Mouse (Mus musculus) MEL (cell line): ENCODE data around the gene Gm42878. TPM values are rescaled to one million over a fixed set of nuclear protein-coding genes. Genes with fewer than 3 reads are reported as not detected.

ENCODE experiments used
- DNase-seq: peaks from one replicate; pipeline ENCODE4 v3.0.0; 2011; ENCODE audit warnings: low read depth, low spot score
- H3K27ac ChIP-seq: 2 replicates; pipeline ENCODE4 v1.5.1; 2012; ENCODE audit warnings: low read depth, mild to moderate bottlenecking, control low read depth, low read length, moderate library complexity; ENCODE audit not compliant: control insufficient read depth
- H3K27me3 ChIP-seq, 2 experiments: fragments of 150-350 bp in 1 of 2; sonication (generic) in 1 of 2; 2 replicates each; pipeline ENCODE4 v1.6.1; 2012; ENCODE audit warnings: low read length in 2 of 2, mild to moderate bottlenecking in 2 of 2, improper control_type of control experiment in 1 of 2, moderate library complexity in 1 of 2; ENCODE audit not compliant: insufficient read depth in 2 of 2, control insufficient read depth in 1 of 2
- H3K36me3 ChIP-seq, 2 experiments: 2 replicates each; pipeline ENCODE4 v1.6.1; 2012 to 2014; ENCODE audit warnings: low read length in 2 of 2, improper control_type of control experiment in 1 of 2, inconsistent platforms in 1 of 2, mild to moderate bottlenecking in 1 of 2; ENCODE audit not compliant: insufficient read depth in 2 of 2, control insufficient read depth in 1 of 2
- H3K4me1 ChIP-seq, 2 experiments: fragments of 150-350 bp in 1 of 2; sonication (generic) in 1 of 2; 2 replicates each; pipeline ENCODE4 v1.6.1; 2012; ENCODE audit warnings: low read length in 2 of 2, improper control_type of control experiment in 1 of 2, mild to moderate bottlenecking in 1 of 2; ENCODE audit not compliant: insufficient read depth in 2 of 2, control insufficient read depth in 1 of 2
- H3K4me3 ChIP-seq, 2 experiments: fragments of 150-350 bp in 1 of 2; sonication (generic) in 1 of 2; 2 replicates each; pipeline ENCODE4 v1.5.1; 2012; ENCODE audit warnings: low read depth in 2 of 2, low read length in 2 of 2, mild to moderate bottlenecking in 2 of 2, moderate library complexity in 2 of 2, control low read depth in 1 of 2, improper control_type of control experiment in 1 of 2; ENCODE audit not compliant: control insufficient read depth in 1 of 2, insufficient read depth in 1 of 2
- H3K79me2 ChIP-seq: 2 replicates; pipeline ENCODE4 v1.6.1; 2012; ENCODE audit warnings: mild to moderate bottlenecking, low read length, moderate library complexity; ENCODE audit not compliant: control insufficient read depth, poor library complexity, insufficient read depth
- H3K9ac ChIP-seq: 2 replicates; pipeline ENCODE4 v1.6.1; 2012; ENCODE audit warnings: low read depth, mild to moderate bottlenecking, control low read depth, low read length, moderate library complexity; ENCODE audit not compliant: control insufficient read depth, poor library complexity, severe bottlenecking
- H3K9me3 ChIP-seq: fragments of 150-350 bp; sonication (generic); replicated peaks from 2 replicates; pipeline ENCODE4 v1.6.1; 2012; ENCODE audit warnings: mild to moderate bottlenecking, low read length, improper control_type of control experiment, moderate library complexity; ENCODE audit not compliant: insufficient read depth
- BHLHE40 ChIP-seq: IDR thresholded peaks from 2 replicates; pipeline ENCODE4 v1.6.1; 2012; ENCODE audit warnings: low read depth, mild to moderate bottlenecking, inconsistent platforms, low read length, improper control_type of control experiment, borderline replicate concordance
- EP300 ChIP-seq, 2 experiments: IDR thresholded peaks; 2 replicates each; pipeline ENCODE4 v1.6.1; 2011; ENCODE audit warnings: improper control_type of control experiment in 2 of 2, low read length in 2 of 2, low read depth in 1 of 2, mild to moderate bottlenecking in 1 of 2
- GABPA ChIP-seq: IDR thresholded peaks from 2 replicates; pipeline ENCODE4 v1.6.1; 2012; ENCODE audit warnings: low read depth, mild to moderate bottlenecking, inconsistent platforms, low read length, improper control_type of control experiment, moderate library complexity
- HCFC1 ChIP-seq: IDR thresholded peaks from 2 replicates; pipeline ENCODE4 v1.6.1; 2012; ENCODE audit warnings: low read depth, mild to moderate bottlenecking, inconsistent platforms, low read length, improper control_type of control experiment, moderate library complexity
- KAT2A ChIP-seq: conservative IDR thresholded peaks from 2 replicates; pipeline ENCODE4 v1.6.1; 2012; ENCODE audit warnings: low read depth, low read length, improper control_type of control experiment, inconsistent platforms
- MAFK ChIP-seq: IDR thresholded peaks from 2 replicates; pipeline ENCODE4 v1.6.1; 2011; ENCODE audit warnings: low read depth, mild to moderate bottlenecking, low read length, improper control_type of control experiment, borderline replicate concordance
- MAX ChIP-seq: IDR thresholded peaks from 2 replicates; pipeline ENCODE4 v1.6.1; 2011; ENCODE audit warnings: low read length, improper control_type of control experiment
- MAZ ChIP-seq: IDR thresholded peaks from 2 replicates; pipeline ENCODE4 v1.6.1; 2012; ENCODE audit warnings: low read depth, mild to moderate bottlenecking, inconsistent platforms, low read length, improper control_type of control experiment
- MEF2A ChIP-seq: IDR thresholded peaks from 2 replicates; pipeline ENCODE4 v1.6.1; 2014; ENCODE audit warnings: low read depth, mild to moderate bottlenecking, inconsistent platforms, low read length, improper control_type of control experiment; ENCODE audit not compliant: poor library complexity, insufficient replicate concordance, severe bottlenecking; ENCODE audit errors: extremely low read depth
- MXI1 ChIP-seq: IDR thresholded peaks from 2 replicates; pipeline ENCODE4 v1.6.1; 2011; ENCODE audit warnings: mild to moderate bottlenecking, low read depth, low read length, improper control_type of control experiment
- MYB ChIP-seq: IDR thresholded peaks from 2 replicates; pipeline ENCODE4 v1.6.1; 2011; ENCODE audit warnings: mild to moderate bottlenecking, low read depth, low read length, improper control_type of control experiment
- NRF1 ChIP-seq: IDR thresholded peaks from 2 replicates; pipeline ENCODE4 v1.6.1; 2014; ENCODE audit warnings: low read depth, mild to moderate bottlenecking, inconsistent platforms, low read length, improper control_type of control experiment, moderate library complexity; ENCODE audit not compliant: poor library complexity, insufficient read depth, severe bottlenecking
- POLR2A ChIP-seq, 2 experiments: IDR thresholded peaks; 2 replicates each; pipeline ENCODE4 v1.6.1; 2011 to 2012; ENCODE audit warnings: low read length in 2 of 2, mild to moderate bottlenecking in 2 of 2, control low read depth in 1 of 2, improper control_type of control experiment in 1 of 2, low read depth in 1 of 2, moderate library complexity in 1 of 2; ENCODE audit not compliant: control insufficient read depth in 1 of 2, insufficient read depth in 1 of 2, poor library complexity in 1 of 2
- POLR2AphosphoS2 ChIP-seq: IDR thresholded peaks from 2 replicates; pipeline ENCODE4 v1.6.1; 2011; ENCODE audit warnings: low read length, improper control_type of control experiment
- POLR2AphosphoS5 ChIP-seq: IDR thresholded peaks from 2 replicates; pipeline ENCODE4 v1.6.1; 2012; ENCODE audit warnings: low read depth, borderline replicate concordance, mild to moderate bottlenecking, inconsistent platforms, low read length, moderate library complexity, mixed read lengths
- SIN3A ChIP-seq: IDR thresholded peaks from 2 replicates; pipeline ENCODE4 v1.6.1; 2012; ENCODE audit warnings: low read length, improper control_type of control experiment, inconsistent platforms
- SMC3 ChIP-seq: IDR thresholded peaks from 2 replicates; pipeline ENCODE4 v1.6.1; 2011; ENCODE audit warnings: low read depth, low read length, improper control_type of control experiment
- TAL1 ChIP-seq: IDR thresholded peaks from 2 replicates; pipeline ENCODE4 v1.6.1; 2012; ENCODE audit warnings: mild to moderate bottlenecking, inconsistent platforms, low read length, moderate library complexity, mixed read lengths
- TBP ChIP-seq: IDR thresholded peaks from 2 replicates; pipeline ENCODE4 v1.8.0; 2011; ENCODE audit warnings: low read depth, low read length, improper control_type of control experiment
- USF1 ChIP-seq: IDR thresholded peaks from 2 replicates; pipeline ENCODE4 v1.6.1; 2014; ENCODE audit warnings: low read depth, mild to moderate bottlenecking, inconsistent platforms, low read length, improper control_type of control experiment, moderate library complexity
- ZC3H11A ChIP-seq: IDR thresholded peaks from 2 replicates; pipeline ENCODE4 v1.6.1; 2012; ENCODE audit warnings: low read depth, mild to moderate bottlenecking, inconsistent platforms, low read length, improper control_type of control experiment
- ZKSCAN1 ChIP-seq: IDR thresholded peaks from 2 replicates; pipeline ENCODE4 v1.6.1; 2012; ENCODE audit warnings: low read depth, mild to moderate bottlenecking, inconsistent platforms, low read length, improper control_type of control experiment, moderate library complexity
- ZMIZ1 ChIP-seq: IDR thresholded peaks from 2 replicates; pipeline ENCODE4 v1.6.1; 2012; ENCODE audit warnings: low read depth, mild to moderate bottlenecking, inconsistent platforms, low read length, improper control_type of control experiment, moderate library complexity
- ZNF384 ChIP-seq: IDR thresholded peaks from 2 replicates; pipeline ENCODE4 v1.6.1; 2012; ENCODE audit warnings: low read depth, mild to moderate bottlenecking, inconsistent platforms, low read length, improper control_type of control experiment
- polyA plus RNA-seq, 2 experiments: library from polyadenylated mRNA; stranded (reverse) in 1 of 2; unstranded in 1 of 2; fragments of >175 nt in 1 of 2; fragments of >200 nt in 1 of 2; gene quantifications; 2 replicates each; pipeline versions ENCODE4 v1.2.1 to v1.2.4; 2012; ENCODE audit warnings: low replicate concordance in 2 of 2, low read depth in 1 of 2; ENCODE audit not compliant: insufficient read length in 2 of 2, insufficient read depth in 1 of 2, missing spikeins in 1 of 2
- total RNA-seq: library from RNA; depleted of rRNA; stranded (reverse); fragments of 300-350 nt; gene quantifications from 2 replicates; pipeline ENCODE4 v1.2.3, GENCODE M21; 2012

The Gm42878 gene
- total and polyA plus RNA-seq, 3 experiments = not detected

DNA sequence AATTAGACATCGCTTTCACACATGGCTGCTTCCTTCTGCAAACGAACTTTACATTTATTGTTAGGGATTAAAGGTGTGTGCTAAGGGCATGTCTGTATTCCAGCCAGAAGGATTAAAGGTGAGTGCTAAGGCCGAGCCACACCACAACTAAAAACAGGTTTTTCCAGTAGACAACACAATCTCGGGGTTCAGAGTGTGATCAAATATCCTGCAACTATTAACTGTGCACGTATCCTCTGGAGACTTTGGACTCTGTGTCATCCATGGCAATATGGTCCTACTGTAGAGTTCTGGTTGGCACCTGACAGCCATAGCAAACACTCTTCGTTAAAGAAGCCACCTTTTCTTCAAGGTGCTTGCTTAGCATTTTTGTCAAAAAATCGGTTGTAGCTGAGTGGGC, 35.3 kb downstream of the Gm42878 start:
- Histone ChIP-seq H3K9ac (no peak overlapping the region), H3K9me3 (no peaks in the 10 kb centered on the region), H3K4me1 (no peaks in the 10 kb centered on the region; a peak in 1 of 4 replicates), H3K79me2 (no peaks in the 10 kb centered on the region), H3K27ac (no peak overlapping the region), H3K36me3 (no peaks in the 10 kb centered on the region), H3K4me3 (no peak overlapping the region), H3K27me3 (no peaks in the 10 kb centered on the region)
- no peak for DNase-seq
- TF ChIP-seq MAZ (no peak), NRF1 (no peak), MXI1 (no peak), POLR2AphosphoS2 (no peak), ZMIZ1 (no peak), MYB (no peak), EP300 (IDR thresholded peaks at IDR 0.05; ENCODE audit: low read depth in 1 of 2, low read length in 2 of 2) (no peak), HCFC1 (no peak), ZNF384 (no peak)

- no peaks in the 10 kb centered on the region for H3K36me3 ChIP-seq
- no peak for DNase-seq
- TF ChIP-seq MAX (no peak), GABPA (no peak), TAL1 (no peak), MEF2A (no peak)
- TF ChIP-seq, all 39 proteins: peak for 0
- Histone ChIP-seq H3K27ac (no peak overlapping the region), H3K27me3 (no peaks in the 10 kb centered on the region), H3K4me1 (no peaks in the 10 kb centered on the region), H3K9me3 (no peaks in the 10 kb centered on the region), H3K79me2 (no peaks in the 10 kb centered on the region), H3K4me3 (no peak overlapping the region), H3K9ac (no peak overlapping the region)
Observed at GRCm38 (mm10) chr5:121506846-121507245, 38.4 kb downstream of the Gm42878 start.

- TF ChIP-seq SIN3A = no peak
- no peak for TF ChIP-seq TBP
- no peak for TF ChIP-seq NRF1
- TF ChIP-seq BHLHE40 = no peak
- TF ChIP-seq SMC3 = no peak
- no peak for TF ChIP-seq ZC3H11A
- no peak for TF ChIP-seq POLR2A (IDR thresholded peaks at IDR 0.05; ENCODE audit: control insufficient read depth in 1 of 2, insufficient read depth in 1 of 2, low read depth in 1 of 2, low read length in 2 of 2, poor library complexity in 1 of 2)
- no peak for TF ChIP-seq KAT2A
- TF ChIP-seq POLR2AphosphoS5 = no peak
- TF ChIP-seq MAFK = no peak
- no peak for TF ChIP-seq ZKSCAN1
- no peak for TF ChIP-seq USF1
- peaks cover 0 to 15% of the 10 kb centered on the region in 2 experiments; a peak in 2 of 4 replicates for H3K4me1 ChIP-seq
- H3K4me3 ChIP-seq = no peak within 1 kb of the TSS
- H3K36me3 ChIP-seq = no peaks in the 10 kb centered on the region
- DNase-seq = no peak
- no peak within 1 kb of the TSS for H3K9ac ChIP-seq
- no peaks in the 10 kb centered on the region for H3K27me3 ChIP-seq
- H3K9me3 ChIP-seq = no peaks in the 10 kb centered on the region
- no peaks in the 10 kb centered on the region for H3K79me2 ChIP-seq
- no peak within 1 kb of the TSS for H3K27ac ChIP-seq
Observed at GRCm38 (mm10) chr5:121503231-121503630, 42.1 kb downstream of the Gm42878 start, which contains the start of gene Adam1b. Gene Adam1b, minus strand, starts transcription at chr5:121503435.
